Mouse (Mus musculus) splenic B cell, adult 2 months (primary cell): ENCODE data around the gene Zfp672.

Experiments used
- DNase-seq: peaks from one replicate; pipeline ENCODE4 v3.0.0-alpha.2; 2011; ENCODE audit warnings: low read depth, low spot score
- H3K27me3 ChIP-seq: 2 replicates; pipeline ENCODE4 v1.6.1; 2012; ENCODE audit warnings: mild to moderate bottlenecking, low read length, moderate library complexity, mixed read lengths; ENCODE audit not compliant: control insufficient read depth, poor library complexity, insufficient read depth, severe bottlenecking
- H3K36me3 ChIP-seq: 2 replicates; pipeline ENCODE4 v1.6.1; 2012; ENCODE audit warnings: mild to moderate bottlenecking, low read length, moderate library complexity, mixed read lengths; ENCODE audit not compliant: control insufficient read depth, poor library complexity, insufficient read depth, severe bottlenecking

Zfp672 gene

GRCm38 (mm10) chr11:58281970-58282496, 48.1 kb downstream of the Zfp672 start:
- no peaks in the 10 kb centered on the region for H3K27me3 ChIP-seq
- no peaks in the 10 kb centered on the region for H3K36me3 ChIP-seq
- no peak for DNase-seq

GRCm38 (mm10) chr11:58275756-58276155, 54.4 kb downstream of the Zfp672 start:
- Histone ChIP-seq H3K36me3 (no peaks in the 10 kb centered on the region), H3K27me3 (no peaks in the 10 kb centered on the region)
- DNase-seq = no peak

DNA sequence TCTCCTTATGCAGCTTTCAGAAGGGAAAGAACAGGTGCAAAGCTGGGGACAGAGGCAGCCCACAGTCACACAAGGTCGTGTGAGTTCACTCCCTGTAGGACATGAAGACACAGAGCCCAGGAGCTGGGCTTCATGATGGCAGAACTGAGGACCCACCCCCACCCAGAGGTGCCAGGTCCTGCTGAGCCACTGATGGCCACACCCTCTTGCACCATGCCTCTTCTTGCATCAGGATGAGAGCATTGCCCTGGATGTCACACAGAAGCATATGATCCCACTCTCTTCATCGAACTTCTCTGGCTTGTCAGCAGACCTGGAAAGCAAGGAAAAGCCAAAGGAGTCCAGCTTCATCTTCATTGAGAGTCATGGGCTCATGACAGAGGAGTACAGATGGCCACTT, 55.6 kb downstream of the Zfp672 start, which contains the start of gene 4930438A08Rik:
4930438A08Rik (plus strand) TSS at position 228 of the 400 bp plus-strand sequence.
- H3K36me3 ChIP-seq = no peaks in the 10 kb centered on the region
- H3K27me3 ChIP-seq = no peaks in the 10 kb centered on the region
- no peak for DNase-seq

- no peaks in the 10 kb centered on the region for H3K27me3 ChIP-seq
- no peak for DNase-seq
These were observed 61.9 kb downstream of the Zfp672 start for GRCm38 (mm10) chr11:58268285-58268684.

More at GRCm38 (mm10) chr11:58268285-58268684, 61.9 kb downstream of the Zfp672 start:
- H3K36me3 ChIP-seq = no peaks in the 10 kb centered on the region
